Mouse (Mus musculus) ES-Bruce4 (cell line): ENCODE results near the gene Traf3ip2. TPM values are rescaled to one million over a fixed set of nuclear protein-coding genes. Genes with fewer than 3 reads are reported as not detected.

Experiments
- H3K27ac ChIP-seq: 2 replicates; pipeline ENCODE4 v1.5.1; 2012; ENCODE audit warnings: low read length, inconsistent platforms; ENCODE audit not compliant: insufficient read depth
- H3K27me3 ChIP-seq: 2 replicates; pipeline ENCODE4 v1.6.1; 2012; ENCODE audit warnings: mild to moderate bottlenecking, low read length, inconsistent platforms; ENCODE audit not compliant: control insufficient read depth, poor library complexity, insufficient read depth, severe bottlenecking
- H3K36me3 ChIP-seq: 2 replicates; pipeline ENCODE4 v1.6.1; 2012; ENCODE audit warnings: inconsistent platforms, mild to moderate bottlenecking, low read length, moderate library complexity; ENCODE audit not compliant: control insufficient read depth, poor library complexity, insufficient read depth, severe bottlenecking
- H3K4me1 ChIP-seq: one replicate; pipeline ENCODE4 v1.8.1; 2011; ENCODE audit warnings: low read length; ENCODE audit not compliant: control insufficient read depth, insufficient read depth
- H3K4me3 ChIP-seq: 2 replicates; pipeline ENCODE4 v1.5.1; 2011; ENCODE audit warnings: low read depth, mild to moderate bottlenecking, low read length
- H3K9ac ChIP-seq: 2 replicates; pipeline ENCODE4 v1.6.1; 2012; ENCODE audit warnings: low read depth, mild to moderate bottlenecking, inconsistent platforms; ENCODE audit not compliant: poor library complexity, severe bottlenecking
- H3K9me3 ChIP-seq: replicated peaks from 2 replicates; pipeline ENCODE4 v1.6.1; 2012; ENCODE audit warnings: mild to moderate bottlenecking, low read length, inconsistent platforms; ENCODE audit not compliant: control insufficient read depth, poor library complexity, insufficient read depth, severe bottlenecking
- CTCF ChIP-seq: IDR thresholded peaks from one replicate; pipeline ENCODE4 v1.8.1; 2011; ENCODE audit warnings: low read depth, low read length
- EP300 ChIP-seq: IDR thresholded peaks from 2 replicates; pipeline ENCODE4 v1.6.1; 2011; ENCODE audit warnings: low read depth, low read length; ENCODE audit not compliant: insufficient read depth
- POLR2A ChIP-seq: IDR thresholded peaks from one replicate; pipeline ENCODE4 v1.8.1; 2011; ENCODE audit warnings: low read length; ENCODE audit not compliant: insufficient read depth
- polyA plus RNA-seq: library from polyadenylated mRNA; stranded (reverse); fragments of >200 nt; gene quantifications from 2 replicates; pipeline ENCODE4 v1.2.4, GENCODE M21; 2011; ENCODE audit warnings: low read depth; ENCODE audit not compliant: missing spikeins, insufficient read depth, insufficient read length

The Traf3ip2 gene
- polyA plus RNA-seq, 1 experiment: 11.9 TPM

DNA sequence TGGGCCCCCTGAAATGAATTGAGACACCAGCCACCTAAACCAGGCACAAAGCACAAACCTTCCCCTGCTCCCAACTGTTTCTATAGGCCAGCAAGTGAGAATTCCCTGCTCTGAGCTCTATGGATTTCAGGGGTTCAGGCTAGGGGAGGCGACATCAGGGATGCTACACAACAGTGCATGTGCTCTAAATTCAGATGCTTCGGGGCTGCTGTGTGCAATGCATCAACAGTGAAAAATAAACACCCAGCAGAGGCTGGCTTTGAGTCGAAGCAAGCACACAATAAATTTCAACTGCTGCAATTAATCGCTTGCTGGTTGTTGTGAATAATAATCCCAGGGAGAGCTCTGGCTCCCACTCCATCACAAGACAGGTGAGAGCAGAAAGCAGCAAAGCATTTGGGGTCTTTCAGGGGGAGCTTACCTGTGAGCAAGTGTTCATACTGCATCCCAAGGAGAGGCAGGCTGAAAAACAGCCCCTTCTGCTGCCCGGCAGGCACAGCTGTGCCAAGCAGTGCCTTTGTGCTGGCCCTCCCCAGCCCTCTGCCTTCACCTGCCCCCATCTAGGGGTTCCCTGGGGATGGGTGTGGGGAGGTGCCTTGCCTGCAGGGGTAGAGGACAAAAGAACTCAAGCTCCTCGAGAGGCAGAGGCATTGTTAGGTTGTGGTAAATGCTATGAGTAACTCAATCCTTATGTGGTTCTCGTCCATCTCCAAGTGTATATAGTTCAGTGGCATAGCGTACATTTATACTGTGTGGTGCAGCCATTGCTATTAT lies 24.6 kb upstream of the Traf3ip2 start:
- Histone ChIP-seq H3K4me3 (no peak overlapping the region), H3K27me3 (no peaks in the 10 kb centered on the region), H3K4me1 (peaks cover 14% of the 10 kb centered on the region), H3K9ac (no peak overlapping the region), H3K36me3 (no peaks in the 10 kb centered on the region), H3K9me3 (peaks cover 3% of the 10 kb centered on the region), H3K27ac (no peak overlapping the region)
- no peak for TF ChIP-seq EP300
- no peak for TF ChIP-seq CTCF
- TF ChIP-seq POLR2A: no peak

DNA sequence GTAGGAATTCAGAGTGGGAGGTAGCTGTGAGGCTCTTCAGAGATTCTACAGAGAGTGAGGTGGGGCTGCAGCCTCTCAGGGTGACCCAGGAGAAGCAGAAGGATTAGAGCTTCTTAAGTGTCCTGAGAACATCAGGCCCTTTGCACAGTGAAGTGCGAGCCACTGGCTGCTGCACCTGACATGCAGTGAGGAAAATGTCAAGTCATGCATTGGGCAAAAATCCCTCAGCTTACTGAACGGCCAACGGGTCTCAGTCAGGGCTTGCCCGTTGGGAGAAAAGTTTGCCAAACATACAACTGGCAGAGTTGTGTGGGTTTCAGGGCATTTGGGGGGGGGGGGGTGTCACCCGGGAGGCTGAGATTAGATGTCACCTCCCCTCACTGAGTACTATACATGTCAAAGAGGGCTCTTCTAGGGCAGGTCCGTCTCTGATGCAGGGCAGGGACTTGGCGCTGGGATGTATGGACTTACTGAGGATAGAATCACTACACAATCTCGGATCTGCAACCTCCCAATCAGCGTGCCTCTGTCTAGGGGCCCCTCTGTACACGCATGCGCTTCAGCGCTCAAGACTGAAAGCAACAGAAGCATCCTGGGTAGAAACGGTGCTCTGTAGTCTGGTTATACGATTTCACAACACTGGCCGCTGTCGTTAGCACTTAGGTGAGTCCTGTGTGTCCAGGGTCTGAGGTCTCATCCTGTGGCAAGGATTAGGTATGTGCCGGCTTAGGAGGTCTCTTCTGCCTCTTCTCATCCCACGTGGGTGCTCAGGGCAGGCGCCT lies 22.8 kb upstream of the Traf3ip2 start:
- Histone ChIP-seq H3K9ac (no peak overlapping the region), H3K36me3 (no peaks in the 10 kb centered on the region), H3K27me3 (no peaks in the 10 kb centered on the region), H3K4me3 (no peak overlapping the region), H3K4me1 (peaks cover 14% of the 10 kb centered on the region), H3K27ac (no peak overlapping the region), H3K9me3 (peaks cover 14% of the 10 kb centered on the region)
- no peak for TF ChIP-seq CTCF
- TF ChIP-seq POLR2A: no peak
- TF ChIP-seq EP300: no peak

DNA sequence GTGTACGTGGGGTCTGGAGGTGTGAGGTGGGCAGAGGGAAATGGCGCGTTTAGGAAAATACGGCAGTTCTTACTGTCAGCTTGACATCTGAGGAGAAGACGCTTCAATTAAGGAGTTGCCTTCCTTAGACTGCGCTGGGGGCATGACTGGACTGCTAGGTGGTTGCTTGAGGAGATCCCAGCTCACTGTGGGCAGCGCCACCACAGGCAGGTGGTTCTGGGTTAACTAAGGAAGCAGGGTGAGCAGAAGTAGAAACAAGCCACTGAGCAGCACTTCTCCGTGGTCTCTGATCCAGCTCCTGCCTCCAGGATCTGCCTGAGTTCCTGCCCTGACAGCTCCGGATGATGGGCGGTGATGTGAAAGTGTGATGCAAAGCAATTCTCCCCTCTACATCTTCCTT lies 22.1 kb upstream of the Traf3ip2 start:
- no peak overlapping the region for H3K4me3 ChIP-seq
- peaks cover 14% of the 10 kb centered on the region for H3K4me1 ChIP-seq
- H3K9ac ChIP-seq: no peak overlapping the region
- H3K27ac ChIP-seq: no peak overlapping the region
- peaks cover 16% of the 10 kb centered on the region for H3K9me3 ChIP-seq
- H3K36me3 ChIP-seq: no peaks in the 10 kb centered on the region
- no peaks in the 10 kb centered on the region for H3K27me3 ChIP-seq
- TF ChIP-seq CTCF: no peak
- TF ChIP-seq EP300: no peak
- no peak for TF ChIP-seq POLR2A

DNA sequence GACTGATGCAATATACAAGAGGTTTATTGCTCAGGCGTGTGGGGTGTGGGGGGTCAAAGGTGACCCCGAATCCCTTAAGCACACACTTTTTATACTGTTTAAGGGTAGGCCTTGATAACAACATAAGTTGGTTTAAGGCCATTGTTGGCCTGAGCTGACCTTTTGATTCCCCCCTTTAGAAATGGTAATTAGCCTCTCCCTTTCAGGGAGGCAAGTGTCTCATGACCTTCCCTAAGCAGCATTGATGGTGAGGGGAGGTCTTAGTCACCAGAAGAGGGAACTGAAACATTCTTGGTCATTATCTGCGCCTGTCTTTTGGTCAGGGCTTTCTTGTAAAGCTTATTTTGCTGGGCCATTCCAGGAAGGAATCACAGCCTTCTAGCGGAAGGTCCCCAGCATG lies 20.2 kb upstream of the Traf3ip2 start:
- Histone ChIP-seq H3K9ac (no peak overlapping the region), H3K9me3 (peaks cover 16% of the 10 kb centered on the region), H3K4me3 (no peak overlapping the region), H3K27me3 (no peaks in the 10 kb centered on the region), H3K36me3 (no peaks in the 10 kb centered on the region), H3K27ac (peak overlapping the region; percentile 82), H3K4me1 (peaks cover 14% of the 10 kb centered on the region)
- TF ChIP-seq CTCF (no peak), POLR2A (no peak), EP300 (no peak)

DNA sequence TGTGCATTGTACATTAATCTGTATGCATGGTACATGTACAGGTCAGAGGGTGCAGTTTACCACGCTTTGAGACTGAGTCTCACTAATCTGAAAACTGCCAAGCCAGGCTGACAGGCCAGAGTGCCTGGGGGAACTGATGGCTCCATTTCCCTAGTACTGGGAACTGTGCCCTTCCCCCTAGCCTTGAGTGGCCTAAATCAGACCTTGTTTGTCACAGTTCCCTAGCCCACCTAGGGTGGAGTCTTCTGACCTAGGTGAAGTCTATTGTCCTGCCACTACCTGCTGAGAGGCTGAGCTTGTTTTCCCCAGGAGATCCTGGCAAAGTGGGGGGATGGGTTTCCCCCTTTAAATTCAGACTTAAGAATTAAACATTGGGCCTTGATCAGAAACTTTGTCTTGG lies 18.0 kb upstream of the Traf3ip2 start:
- H3K9ac ChIP-seq: no peak overlapping the region
- H3K36me3 ChIP-seq: no peaks in the 10 kb centered on the region

DNA sequence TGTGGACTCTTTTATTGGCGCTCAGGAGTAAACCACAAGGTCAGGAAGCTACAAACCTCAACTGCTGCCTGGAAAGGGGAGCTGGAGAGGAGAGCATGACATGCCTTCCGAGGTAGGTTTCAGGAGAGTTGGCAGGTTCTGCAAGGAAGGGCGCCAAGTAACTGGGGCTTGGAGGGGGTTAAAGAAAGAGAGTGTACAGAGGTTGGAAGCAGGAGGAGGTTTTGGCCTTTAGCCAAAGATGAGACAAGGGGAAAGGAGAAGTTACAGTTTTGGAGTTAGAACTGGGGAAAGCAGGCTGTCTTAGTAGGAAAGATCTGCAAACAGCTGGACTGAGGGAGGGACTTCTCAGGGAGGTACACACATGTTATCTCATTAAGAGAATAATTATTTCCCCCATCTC lies 16.9 kb upstream of the Traf3ip2 start:
- Histone ChIP-seq H3K36me3 (no peaks in the 10 kb centered on the region), H3K27me3 (no peaks in the 10 kb centered on the region), H3K9me3 (peaks cover 16% of the 10 kb centered on the region), H3K4me1 (peaks cover 6% of the 10 kb centered on the region), H3K4me3 (no peak overlapping the region), H3K27ac (no peak overlapping the region), H3K9ac (no peak overlapping the region)
- no peak for TF ChIP-seq POLR2A

More for the DNA sequence above, 18.0 kb upstream of the Traf3ip2 start:
- Histone ChIP-seq H3K4me3 (no peak overlapping the region), H3K27ac (no peak overlapping the region), H3K4me1 (peaks cover 13% of the 10 kb centered on the region), H3K9me3 (peaks cover 16% of the 10 kb centered on the region), H3K27me3 (no peaks in the 10 kb centered on the region)
- no peak for TF ChIP-seq CTCF
- TF ChIP-seq EP300: peak; percentile 86
